Mouse (Mus musculus) stomach, embryonic 15.5 days (tissue): ENCODE data around the gene Abca7. TPM values are rescaled to one million over a fixed set of nuclear protein-coding genes. Genes with fewer than 3 reads are reported as not detected.

Experiments
- ATAC-seq: fragments of 200-750 bp; cut with Nextera tagmentation; 2 replicates; pipeline ENCODE4 v1.8.0; 2017; ENCODE audit warnings: low read depth, moderate number of reproducible peaks, moderate TSS enrichment; ENCODE audit not compliant: insufficient read depth, low FRiP score
- H3K27ac ChIP-seq: fragments of 300-500 bp; sonication (generic); 2 replicates; pipeline ENCODE4 v1.5.1; 2015; ENCODE audit warnings: mild to moderate bottlenecking, inconsistent platforms
- H3K27me3 ChIP-seq: fragments of 300-500 bp; sonication (generic); replicated peaks from 2 replicates; pipeline ENCODE4 v1.6.1; 2015; ENCODE audit warnings: inconsistent platforms
- H3K36me3 ChIP-seq: fragments of 300-500 bp; sonication (generic); 2 replicates; pipeline ENCODE4 v1.6.1; 2015; ENCODE audit warnings: inconsistent platforms
- H3K4me1 ChIP-seq: fragments of 300-500 bp; sonication (generic); 2 replicates; pipeline ENCODE4 v1.6.1; 2015; ENCODE audit warnings: inconsistent platforms
- H3K4me2 ChIP-seq: fragments of 300-500 bp; sonication (generic); 2 replicates; pipeline ENCODE4 v1.6.1; 2015; ENCODE audit warnings: mild to moderate bottlenecking, inconsistent platforms
- H3K4me3 ChIP-seq: fragments of 300-500 bp; sonication (generic); replicated peaks from 2 replicates; pipeline ENCODE4 v1.5.1; 2015; ENCODE audit warnings: inconsistent platforms
- H3K9ac ChIP-seq: fragments of 300-500 bp; sonication (generic); 2 replicates; pipeline ENCODE4 v1.6.1; 2015; ENCODE audit warnings: inconsistent platforms
- H3K9me3 ChIP-seq: fragments of 300-500 bp; sonication (generic); 2 replicates; pipeline ENCODE4 v1.6.1; 2016; ENCODE audit warnings: inconsistent platforms
- WGBS: fragments of 180-500 bp; shearing (Covaris S2); methylation state at CpG from one replicate; pipeline ENCODE4 v1.1.7; 2015; 5-methylcytosine and 5-hydroxymethylcytosine counted together
- polyA plus RNA-seq: library from polyadenylated mRNA; unstranded; fragments of >200 nt; fragmentation: Nextera tagmentation; extraction: Ambion mirVana; gene quantifications from 2 replicates; pipeline ENCODE4 v1.2.1, GENCODE M21; 2015

The Abca7 gene
- polyA plus RNA-seq, 1 experiment from 2014 or later, result 4.8 TPM

- peaks cover 24% of the 10 kb centered on the region for H3K27me3 ChIP-seq
- H3K4me3 ChIP-seq, result peak overlapping the region; percentile 17; the same call in 1 of the 2 replicates
- 90% methylated on average over 10 of the region's 10 CpGs for WGBS
- no peak overlapping the region for H3K27ac ChIP-seq
- no peaks in the 10 kb centered on the region for H3K9me3 ChIP-seq
- ATAC-seq, result no peak
- peaks cover 27% of the 10 kb centered on the region for H3K4me1 ChIP-seq
- no peaks in the 10 kb centered on the region for H3K36me3 ChIP-seq
- no peak overlapping the region for H3K9ac ChIP-seq
- no peak overlapping the region for H3K4me2 ChIP-seq
Observed at GRCm38 (mm10) chr10:80016931-80017330, 20.6 kb downstream of the Abca7 start.

DNA sequence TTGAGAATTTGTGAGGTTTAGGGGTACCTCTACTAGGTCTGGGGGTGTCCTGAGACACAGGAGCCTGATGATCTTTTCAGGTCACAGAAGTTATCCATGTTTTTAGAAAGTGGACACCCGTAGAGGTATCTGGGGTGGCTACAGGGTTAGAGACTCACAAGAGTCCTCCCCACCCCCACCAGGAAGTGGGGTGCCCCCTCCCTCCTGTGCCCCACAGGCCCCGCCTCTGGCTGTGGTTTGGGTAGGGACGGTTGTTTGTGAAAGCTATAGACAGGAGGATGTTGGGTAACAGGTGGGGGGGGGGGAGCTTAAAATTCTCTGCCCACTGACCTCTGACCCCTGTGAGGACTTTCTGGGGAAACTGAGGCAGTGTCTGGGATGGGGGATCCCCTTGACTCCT, 21.1 kb downstream of the Abca7 start:
- ATAC-seq, result no peak

DNA sequence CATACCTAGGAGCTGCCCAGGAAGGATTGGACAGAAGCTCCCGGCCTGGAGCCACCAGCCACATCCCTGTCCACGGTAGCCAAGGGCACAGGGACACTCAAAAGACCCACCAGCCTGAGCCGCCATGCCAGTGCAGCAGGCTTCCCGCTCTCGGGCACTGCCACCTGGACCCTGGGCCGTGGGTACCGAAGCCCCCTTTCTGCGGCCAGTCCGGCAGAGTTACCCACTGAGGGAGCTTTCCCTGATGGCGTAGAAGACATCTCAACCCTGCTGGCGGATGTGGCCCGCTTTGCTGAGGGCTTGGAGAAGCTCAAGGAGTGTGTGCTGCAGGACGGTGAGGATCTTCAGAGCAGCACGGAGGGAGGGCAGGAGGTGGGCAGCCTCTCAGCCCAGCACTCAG, 21.5 kb downstream of the Abca7 start:
- 80% methylated on average over 14 of the region's 14 CpGs for WGBS
- Histone ChIP-seq H3K4me2 (no peak overlapping the region), H3K36me3 (no peaks in the 10 kb centered on the region), H3K9me3 (no peaks in the 10 kb centered on the region), H3K27ac (peak overlapping the region; percentile 35; the same call in 1 of the 2 replicates), H3K9ac (no peak overlapping the region), H3K4me1 (peaks cover 27% of the 10 kb centered on the region), H3K4me3 (no peak overlapping the region), H3K27me3 (peaks cover 23% of the 10 kb centered on the region)
- ATAC-seq, result no peak

More for the DNA sequence above, 21.1 kb downstream of the Abca7 start:
- Histone ChIP-seq H3K4me1 (peaks cover 27% of the 10 kb centered on the region), H3K27me3 (peaks cover 24% of the 10 kb centered on the region), H3K9ac (no peak overlapping the region), H3K9me3 (no peaks in the 10 kb centered on the region), H3K27ac (no peak overlapping the region), H3K36me3 (no peaks in the 10 kb centered on the region), H3K4me2 (no peak overlapping the region), H3K4me3 (no peak overlapping the region; the same call in 1 of the 2 replicates)
- WGBS, result 61% methylated on average over 3 of the region's 3 CpGs

DNA sequence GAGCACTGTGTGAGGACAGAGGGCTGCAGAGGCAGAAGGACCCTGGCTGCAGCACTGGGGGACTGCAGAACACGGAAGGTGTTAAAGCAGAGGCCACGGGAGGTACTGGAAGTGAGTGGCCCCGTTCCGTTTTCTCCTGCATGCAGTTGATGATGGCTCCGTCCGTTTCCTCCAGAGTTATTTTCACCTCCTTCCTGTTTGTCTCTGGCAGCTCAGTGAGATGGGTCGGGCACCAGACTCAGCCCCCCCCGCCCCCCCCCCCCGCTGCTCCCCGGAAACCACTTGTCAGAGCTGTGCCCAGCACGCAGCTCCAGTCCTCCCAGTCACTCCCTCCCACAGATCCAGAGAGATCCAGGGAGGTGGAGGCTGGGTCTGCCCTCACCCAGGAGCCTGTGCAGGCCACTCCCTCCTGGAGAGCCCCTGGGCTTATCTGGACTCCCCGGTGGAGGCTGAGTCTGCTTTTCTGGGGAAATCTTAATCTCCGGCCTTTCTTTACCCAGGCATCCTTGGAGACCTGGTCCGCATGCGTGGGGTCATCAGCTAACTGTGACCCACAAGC, 22.5 kb downstream of the Abca7 start:
- H3K36me3 ChIP-seq, result no peaks in the 10 kb centered on the region
- H3K4me3 ChIP-seq, result 0 out of 2 replicates have a peak overlapping the region, but pooled peaks have one; percentile 11
- peak overlapping the region; percentile 32 for H3K27ac ChIP-seq
- no peaks in the 10 kb centered on the region for H3K9me3 ChIP-seq
- peak overlapping the region; percentile 45 for H3K4me2 ChIP-seq
- peaks cover 27% of the 10 kb centered on the region for H3K4me1 ChIP-seq
- H3K27me3 ChIP-seq, result peaks cover 13% of the 10 kb centered on the region
- 8% methylated on average over 14 of the region's 15 CpGs for WGBS
- peak; percentile 84 for ATAC-seq
- no peak overlapping the region for H3K9ac ChIP-seq

- peak; percentile 54 for ATAC-seq
- H3K4me1 ChIP-seq, result peaks cover 25% of the 10 kb centered on the region
- no peaks in the 10 kb centered on the region for H3K36me3 ChIP-seq
- peak overlapping the region; percentile 32 for H3K27ac ChIP-seq
- H3K9ac ChIP-seq, result no peak overlapping the region
- peak overlapping the region; percentile 45 for H3K4me2 ChIP-seq
- no peaks in the 10 kb centered on the region for H3K9me3 ChIP-seq
- H3K27me3 ChIP-seq, result peaks cover 6% of the 10 kb centered on the region
- 24% methylated on average over 20 of the region's 20 CpGs for WGBS
- H3K4me3 ChIP-seq, result peak overlapping the region; percentile 20; the same call in 1 of the 2 replicates
Observed at GRCm38 (mm10) chr10:80019471-80020131, 23.3 kb downstream of the Abca7 start.

DNA sequence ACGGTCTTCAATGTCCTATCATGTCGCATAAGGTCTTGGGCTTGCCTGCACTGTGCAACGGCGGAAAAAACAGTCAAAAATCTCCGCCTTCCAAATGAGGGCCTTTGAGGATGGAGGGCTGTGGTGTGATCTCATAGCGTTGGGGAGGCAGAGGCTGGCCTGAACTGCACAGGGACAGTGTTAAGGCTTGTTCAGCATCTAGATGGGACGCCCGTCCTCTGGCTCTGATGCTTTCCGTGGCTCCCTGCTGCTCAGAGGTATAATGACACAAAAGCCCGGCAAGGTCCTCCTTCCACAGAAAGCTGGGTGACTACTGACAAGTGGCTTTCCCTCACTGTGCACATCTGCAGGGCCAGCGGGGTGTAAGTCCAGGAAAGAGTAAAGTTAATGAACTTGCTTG, 23.9 kb downstream of the Abca7 start:
- H3K4me2 ChIP-seq, result peak overlapping the region; percentile 45
- no peak for ATAC-seq
- H3K27ac ChIP-seq, result peak overlapping the region; percentile 32; the same call in 1 of the 2 replicates
- H3K9me3 ChIP-seq, result no peaks in the 10 kb centered on the region
- H3K4me1 ChIP-seq, result peaks cover 30% of the 10 kb centered on the region
- 41% methylated on average over 11 of the region's 11 CpGs for WGBS
- 0 out of 2 replicates have a peak, but pooled peaks cover under 1% of the 10 kb centered on the region for H3K27me3 ChIP-seq
- H3K4me3 ChIP-seq, result peak overlapping the region; percentile 20; the same call in 1 of the 2 replicates
- no peak overlapping the region for H3K9ac ChIP-seq
- H3K36me3 ChIP-seq, result no peaks in the 10 kb centered on the region

DNA sequence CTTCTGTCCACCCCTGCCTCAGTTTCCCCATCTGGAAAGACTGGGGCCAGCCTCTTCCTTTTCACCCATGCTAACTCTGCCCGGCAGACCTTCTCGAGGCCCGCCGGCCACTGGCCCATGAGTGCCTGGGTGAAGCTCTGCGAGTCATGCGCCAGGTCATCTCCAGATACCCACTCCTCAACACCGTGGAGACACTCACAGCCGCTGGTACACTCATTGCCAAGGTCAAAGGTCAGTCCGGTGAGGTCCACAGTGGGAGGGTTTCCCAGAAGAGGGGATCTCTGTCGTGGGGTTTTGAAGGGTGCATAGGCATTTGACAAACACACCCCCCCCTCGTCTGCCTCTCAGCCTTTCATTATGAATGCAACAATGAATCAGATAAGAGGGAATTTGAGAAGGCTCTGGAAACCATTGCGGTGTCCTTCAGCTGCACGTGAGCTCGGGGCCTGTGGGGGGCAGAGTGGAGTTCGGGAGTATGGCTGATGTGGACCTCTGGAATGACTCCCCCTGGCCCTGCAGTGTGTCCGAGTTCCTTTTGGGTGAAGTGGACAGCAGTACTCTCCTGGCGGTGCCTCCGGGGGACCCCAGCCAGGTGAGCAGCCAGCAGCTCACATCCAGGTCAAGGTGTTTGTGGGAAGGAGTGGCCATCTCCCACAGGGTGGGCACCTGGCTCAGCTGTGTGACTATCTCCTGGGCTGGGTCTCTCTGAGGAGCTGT, 24.5 kb downstream of the Abca7 start:
- WGBS, result 78% methylated on average over 18 of the region's 18 CpGs
- ATAC-seq, result no peak
- Histone ChIP-seq H3K9me3 (no peaks in the 10 kb centered on the region), H3K4me3 (peak overlapping the region; percentile 20; the same call in 1 of the 2 replicates), H3K9ac (no peak overlapping the region), H3K4me2 (peak overlapping the region; percentile 45; the same call in 1 of the 2 replicates), H3K27me3 (no peaks in the 10 kb centered on the region), H3K4me1 (peaks cover 30% of the 10 kb centered on the region), H3K36me3 (no peaks in the 10 kb centered on the region), H3K27ac (no peak overlapping the region)

DNA sequence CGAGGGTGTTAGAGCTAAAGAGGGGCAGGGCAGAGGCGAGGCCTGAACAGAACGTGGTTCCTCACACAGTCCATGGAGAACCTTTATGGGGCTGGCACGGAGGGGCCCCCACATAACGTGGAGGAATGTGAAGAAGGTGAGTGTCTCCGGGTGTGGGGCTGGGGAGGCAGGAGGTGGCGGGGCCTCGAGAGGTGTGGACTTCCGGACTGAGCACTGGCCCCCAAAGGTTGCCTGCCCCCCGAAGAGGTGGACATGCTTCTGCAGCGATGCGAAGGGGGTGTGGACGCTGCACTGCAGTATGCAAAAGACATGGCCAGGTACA, 25.0 kb downstream of the Abca7 start:
- Histone ChIP-seq H3K4me1 (peaks cover 30% of the 10 kb centered on the region), H3K36me3 (no peaks in the 10 kb centered on the region), H3K9me3 (no peaks in the 10 kb centered on the region), H3K9ac (no peak overlapping the region), H3K4me3 (no peak overlapping the region), H3K27me3 (no peaks in the 10 kb centered on the region), H3K27ac (no peak overlapping the region), H3K4me2 (no peak overlapping the region)
- WGBS, result 82% methylated on average over 13 of the region's 13 CpGs
- ATAC-seq, result no peak

DNA sequence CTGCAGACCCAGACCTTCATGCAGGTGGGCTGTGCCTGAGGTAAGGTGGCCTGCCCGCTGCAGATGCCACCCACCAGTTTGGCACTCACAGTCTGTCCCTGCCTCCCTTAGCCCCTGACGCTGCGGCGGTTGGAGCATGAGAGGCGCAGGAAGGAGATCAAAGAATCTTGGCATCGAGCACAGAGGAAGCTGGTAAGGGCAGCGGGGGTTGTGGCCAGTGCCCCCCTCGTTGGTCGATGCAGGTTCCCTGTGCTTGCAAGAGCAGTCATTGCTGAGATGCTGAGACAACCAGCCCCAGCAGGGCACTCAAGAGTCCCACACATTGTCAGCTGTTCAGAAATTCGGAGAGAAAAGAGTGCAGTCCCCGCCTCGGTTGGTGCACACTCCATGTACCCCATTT, 25.9 kb downstream of the Abca7 start:
- H3K4me3 ChIP-seq, result no peak overlapping the region
- no peaks in the 10 kb centered on the region for H3K36me3 ChIP-seq
- no peaks in the 10 kb centered on the region for H3K27me3 ChIP-seq
- peaks cover 30% of the 10 kb centered on the region for H3K4me1 ChIP-seq
- no peaks in the 10 kb centered on the region for H3K9me3 ChIP-seq
- H3K9ac ChIP-seq, result no peak overlapping the region
- H3K4me2 ChIP-seq, result no peak overlapping the region
- no peak overlapping the region for H3K27ac ChIP-seq
- WGBS, result 93% methylated on average over 12 of the region's 12 CpGs
- no peak for ATAC-seq

DNA sequence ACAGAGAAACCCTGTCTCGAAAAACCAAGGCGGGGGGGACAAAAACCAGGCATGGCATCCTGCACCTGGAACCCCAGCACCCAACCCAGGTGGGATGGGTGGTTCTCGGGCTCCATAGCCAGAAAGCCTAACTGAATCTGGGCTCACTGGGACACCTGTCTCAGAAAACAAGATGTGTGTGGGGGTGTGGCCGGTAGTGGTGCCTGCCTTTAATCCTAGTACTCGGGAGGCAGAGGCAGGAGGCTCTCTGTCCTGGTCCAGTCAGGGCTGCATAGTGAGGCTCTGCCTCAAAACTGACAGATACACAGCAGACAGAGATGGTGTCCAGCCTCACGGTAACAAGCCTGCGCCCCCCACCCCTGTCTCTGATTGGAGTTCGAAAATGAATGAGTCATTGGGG, 26.5 kb downstream of the Abca7 start:
- peaks cover 30% of the 10 kb centered on the region for H3K4me1 ChIP-seq

DNA sequence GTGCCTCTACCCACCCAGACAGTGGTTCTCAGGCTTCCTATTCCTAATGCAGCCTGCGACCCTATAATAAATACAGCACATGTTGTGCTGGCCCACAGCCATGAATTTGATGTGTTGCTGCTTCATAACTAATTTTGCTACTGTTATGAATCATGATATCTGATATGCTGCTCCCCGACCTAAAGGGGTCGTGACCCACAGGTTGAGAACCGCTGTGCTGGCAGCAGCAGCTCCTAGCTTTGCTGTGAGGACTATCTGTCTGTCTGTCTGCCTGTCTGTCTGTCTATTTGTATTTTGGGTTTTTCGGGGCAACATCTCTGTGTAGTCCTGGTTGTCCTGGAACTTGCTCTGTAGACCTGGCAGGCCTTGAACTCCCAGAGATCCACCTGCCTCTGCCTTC, 27.5 kb downstream of the Abca7 start:
- H3K27me3 ChIP-seq, result no peaks in the 10 kb centered on the region
- peaks cover 27% of the 10 kb centered on the region for H3K4me1 ChIP-seq
- H3K4me3 ChIP-seq, result no peak overlapping the region
- no peak overlapping the region for H3K9ac ChIP-seq
- ATAC-seq, result no peak
- H3K27ac ChIP-seq, result no peak overlapping the region; the same call in 1 of the 2 replicates
- H3K4me2 ChIP-seq, result no peak overlapping the region
- no peaks in the 10 kb centered on the region for H3K9me3 ChIP-seq
- WGBS, result 66% methylated on average over 5 of the region's 5 CpGs
- H3K36me3 ChIP-seq, result no peaks in the 10 kb centered on the region

More for the DNA sequence above, 26.5 kb downstream of the Abca7 start:
- H3K36me3 ChIP-seq, result no peaks in the 10 kb centered on the region
- WGBS, result 94% methylated on average over 8 of the region's 8 CpGs
- H3K27ac ChIP-seq, result no peak overlapping the region
- H3K9ac ChIP-seq, result no peak overlapping the region
- no peak overlapping the region for H3K4me2 ChIP-seq
- no peaks in the 10 kb centered on the region for H3K9me3 ChIP-seq
- H3K4me3 ChIP-seq, result no peak overlapping the region
- no peak for ATAC-seq
- H3K27me3 ChIP-seq, result no peaks in the 10 kb centered on the region
